Mouse (Mus musculus): Measurements from ENCODE around the gene Zfp784. TPM values are rescaled to one million over a fixed set of nuclear protein-coding genes. Genes with fewer than 3 reads are reported as not detected.
A peak's percentile ranks its signal among the peaks of the same experiment; 100 is the strongest.

Zfp784 gene
- total and polyA plus RNA-seq, 3 experiments = 1.3 to 2.7 (median 2.5) TPM

DNA sequence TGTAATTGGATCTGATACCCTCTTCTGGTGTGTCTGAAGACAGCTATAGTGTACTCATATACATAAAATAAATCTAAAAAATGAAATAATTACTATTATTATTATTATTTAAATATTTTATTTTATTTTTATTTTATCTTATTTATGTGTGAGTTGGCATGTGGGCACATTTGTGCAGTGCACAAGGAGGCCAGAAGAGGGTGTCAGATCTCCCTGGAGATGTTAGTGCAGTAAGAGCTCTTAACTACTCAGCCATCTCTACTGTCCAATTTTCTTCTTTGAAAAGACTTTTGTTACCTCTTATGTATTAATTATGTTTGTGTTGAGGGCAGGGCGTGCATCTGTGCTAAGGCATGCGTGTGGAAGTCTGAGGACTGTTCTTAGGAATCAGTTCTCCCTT is 38.4 kb downstream of the Zfp784 start:
- H3K27me3 ChIP-seq (ENCODE audit: insufficient read depth, low read length) = peaks cover 18% of the 10 kb centered on the region
- no peak for ATAC-seq (ENCODE audit: extremely low read depth, insufficient number of reproducible peaks, low FRiP score, poor library complexity, severe bottlenecking)
- 0 out of 2 replicates have a peak, but pooled peaks cover 2% of the 10 kb centered on the region for H3K9me3 ChIP-seq (replicated peaks)
- DNase-seq (ENCODE audit: low spot score) = no peak
- no peak for TF ChIP-seq POLR2AphosphoS5 (IDR thresholded peaks at IDR 0.05; ENCODE audit: insufficient replicate concordance, low read depth, low read length)
- TF ChIP-seq CTCF (IDR thresholded peaks at IDR 0.05; ENCODE audit: low read depth, low read length) = no peak
- TF ChIP-seq GATA1 (IDR thresholded peaks at IDR 0.05; ENCODE audit: borderline replicate concordance, low read length) = no peak
- no peak for TF ChIP-seq GATA2 (IDR thresholded peaks at IDR 0.05; ENCODE audit: borderline replicate concordance, low read depth, low read length)
- no peak for TF ChIP-seq TAL1 (conservative IDR thresholded peaks at IDR 0.05; ENCODE audit: low read depth, low read length)
- no peaks in the 10 kb centered on the region for H3K36me3 ChIP-seq (replicated peaks)
- peaks cover 8% of the 10 kb centered on the region; the same call in 1 of the 2 replicates for H3K4me1 ChIP-seq (ENCODE audit: insufficient read depth, low read depth, low read length)
- H3K4me3 ChIP-seq (ENCODE audit: low read depth, low read length) = no peak overlapping the region

DNA sequence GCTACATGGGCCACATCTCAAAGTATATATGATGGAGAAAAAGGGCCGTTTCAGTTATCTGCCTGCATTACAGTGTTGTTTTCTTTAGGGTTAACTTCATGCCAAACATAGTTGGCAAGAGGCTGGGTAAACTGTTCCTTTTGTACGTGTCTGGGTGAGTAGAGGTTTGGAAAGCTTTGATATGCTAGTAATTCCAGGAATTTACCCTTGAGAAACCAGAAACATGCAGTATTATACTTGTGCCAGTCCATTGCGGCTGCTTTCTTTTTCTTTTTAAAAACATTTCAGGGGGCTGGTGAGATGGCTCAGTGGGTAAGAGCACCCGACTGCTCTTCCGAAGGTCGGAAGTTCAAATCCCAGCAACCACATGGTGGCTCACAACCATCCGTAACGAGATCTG is 41.3 kb downstream of the Zfp784 start:
- Histone ChIP-seq H3K4me1 (ENCODE audit: insufficient read depth, low read depth, low read length) (peaks cover 8% of the 10 kb centered on the region; the same call in 1 of the 2 replicates), H3K27me3 (ENCODE audit: insufficient read depth, low read length) (peaks cover 24% of the 10 kb centered on the region), H3K9me3 (replicated peaks) (peaks cover 14% of the 10 kb centered on the region; the same call in 1 of the 2 replicates), H3K4me3 (ENCODE audit: low read depth, low read length) (no peak overlapping the region), H3K36me3 (replicated peaks) (no peaks in the 10 kb centered on the region)
- no peak for TF ChIP-seq TAL1 (conservative IDR thresholded peaks at IDR 0.05; ENCODE audit: low read depth, low read length)
- no peak for TF ChIP-seq CTCF (IDR thresholded peaks at IDR 0.05; ENCODE audit: low read depth, low read length)
- no peak for TF ChIP-seq GATA1 (IDR thresholded peaks at IDR 0.05; ENCODE audit: borderline replicate concordance, low read length)
- TF ChIP-seq POLR2AphosphoS5 (IDR thresholded peaks at IDR 0.05; ENCODE audit: insufficient replicate concordance, low read depth, low read length) = no peak
- TF ChIP-seq GATA2 (IDR thresholded peaks at IDR 0.05; ENCODE audit: borderline replicate concordance, low read depth, low read length) = no peak
- ATAC-seq (ENCODE audit: extremely low read depth, insufficient number of reproducible peaks, low FRiP score, poor library complexity, severe bottlenecking) (no peak), DNase-seq (ENCODE audit: low spot score) (no peak)

GRCm38 (mm10) chr7:4996003-4996895 is 42.0 kb downstream of the Zfp784 start, which contains the start of gene Zfp579:
Zfp579 (minus strand) TSS chr7:4996158.
- ATAC-seq (ENCODE audit: extremely low read depth, insufficient number of reproducible peaks, low FRiP score, poor library complexity, severe bottlenecking) = peak; percentile 22; the same call in 1 of the 2 replicates
- H3K9me3 ChIP-seq (replicated peaks) = peaks cover 14% of the 10 kb centered on the region; the same call in 1 of the 2 replicates
- no peak for DNase-seq (ENCODE audit: low spot score)
- H3K36me3 ChIP-seq (replicated peaks) = no peaks in the 10 kb centered on the region
- H3K27me3 ChIP-seq (ENCODE audit: insufficient read depth, low read length) = peaks cover 24% of the 10 kb centered on the region
- TF ChIP-seq POLR2AphosphoS5 (IDR thresholded peaks at IDR 0.05; ENCODE audit: insufficient replicate concordance, low read depth, low read length) (no peak), GATA2 (IDR thresholded peaks at IDR 0.05; ENCODE audit: borderline replicate concordance, low read depth, low read length) (no peak), TAL1 (conservative IDR thresholded peaks at IDR 0.05; ENCODE audit: low read depth, low read length) (no peak), CTCF (IDR thresholded peaks at IDR 0.05; ENCODE audit: low read depth, low read length) (no peak), GATA1 (IDR thresholded peaks at IDR 0.05; ENCODE audit: borderline replicate concordance, low read length) (no peak)
- H3K4me1 ChIP-seq (ENCODE audit: insufficient read depth, low read depth, low read length) = peaks cover 8% of the 10 kb centered on the region; the same call in 1 of the 2 replicates
- H3K4me3 ChIP-seq (ENCODE audit: low read depth, low read length) = peak within 1 kb of the TSS; percentile 46; the same call in 1 of the 2 replicates

GRCm38 (mm10) chr7:4995268-4996002 is 42.8 kb downstream of the Zfp784 start:
- Histone ChIP-seq H3K4me3 (ENCODE audit: low read depth, low read length) (peak overlapping the region; percentile 46; the same call in 1 of the 2 replicates), H3K9me3 (replicated peaks) (peaks cover 20% of the 10 kb centered on the region; the same call in 1 of the 2 replicates), H3K4me1 (ENCODE audit: insufficient read depth, low read depth, low read length) (peaks cover 8% of the 10 kb centered on the region; the same call in 1 of the 2 replicates), H3K36me3 (replicated peaks) (no peaks in the 10 kb centered on the region), H3K27me3 (ENCODE audit: insufficient read depth, low read length) (peaks cover 24% of the 10 kb centered on the region)
- DNase-seq (ENCODE audit: low spot score) (no peak), ATAC-seq (ENCODE audit: extremely low read depth, insufficient number of reproducible peaks, low FRiP score, poor library complexity, severe bottlenecking) (no peak)
- TF ChIP-seq GATA2 (IDR thresholded peaks at IDR 0.05; ENCODE audit: borderline replicate concordance, low read depth, low read length) (no peak), CTCF (IDR thresholded peaks at IDR 0.05; ENCODE audit: low read depth, low read length) (no peak), POLR2AphosphoS5 (IDR thresholded peaks at IDR 0.05; ENCODE audit: insufficient replicate concordance, low read depth, low read length) (no peak), GATA1 (IDR thresholded peaks at IDR 0.05; ENCODE audit: borderline replicate concordance, low read length) (no peak), TAL1 (conservative IDR thresholded peaks at IDR 0.05; ENCODE audit: low read depth, low read length) (no peak)

DNA sequence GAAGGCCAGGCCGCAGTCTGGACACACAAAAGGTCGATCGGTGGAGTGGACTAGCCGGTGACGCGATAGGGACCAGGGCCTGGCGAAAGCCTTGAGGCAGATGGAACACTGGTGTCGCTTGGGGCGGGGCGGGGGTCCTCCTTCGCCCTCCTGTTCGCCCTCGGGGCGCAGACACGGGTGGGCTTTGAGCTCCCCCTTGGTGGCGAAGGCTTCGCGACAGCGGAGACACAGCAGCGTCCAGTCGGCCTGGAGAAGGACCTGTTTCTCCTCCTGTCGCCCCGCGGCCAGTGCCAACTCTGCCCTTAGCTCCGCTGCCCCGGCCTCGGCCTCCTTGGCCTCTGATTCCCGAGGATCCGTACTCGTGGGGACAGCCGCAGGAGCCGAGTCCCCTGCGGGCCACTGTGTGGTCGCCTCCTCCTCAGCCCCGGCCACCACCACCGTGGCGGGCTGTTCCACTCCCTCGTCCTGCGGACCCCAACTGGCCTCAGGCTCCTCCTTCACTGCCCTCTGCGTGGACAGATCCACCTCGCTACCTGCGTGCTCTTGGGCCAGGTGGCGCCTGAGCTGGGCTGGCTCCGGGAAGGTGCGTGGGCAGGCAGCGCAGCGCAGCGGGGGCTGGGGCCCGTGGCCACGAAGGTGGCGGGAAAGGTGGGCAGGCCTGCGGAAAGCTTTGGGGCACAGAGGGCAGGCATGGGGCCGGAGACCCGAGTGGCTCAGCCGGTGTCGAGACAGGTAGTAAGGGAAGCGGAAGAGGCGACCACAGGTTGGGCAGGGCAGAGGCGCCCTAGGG is 44.1 kb downstream of the Zfp784 start:
- DNase-seq (ENCODE audit: low spot score) = no peak
- Histone ChIP-seq H3K4me1 (ENCODE audit: insufficient read depth, low read depth, low read length) (peaks cover 8% of the 10 kb centered on the region; the same call in 1 of the 2 replicates), H3K27me3 (ENCODE audit: insufficient read depth, low read length) (peaks cover 24% of the 10 kb centered on the region; the same call in 1 of the 2 replicates), H3K4me3 (ENCODE audit: low read depth, low read length) (peak overlapping the region; percentile 30; the same call in 1 of the 2 replicates), H3K9me3 (replicated peaks) (peaks cover 20% of the 10 kb centered on the region; the same call in 1 of the 2 replicates), H3K36me3 (replicated peaks) (no peaks in the 10 kb centered on the region)
- no peak for TF ChIP-seq TAL1 (conservative IDR thresholded peaks at IDR 0.05; ENCODE audit: low read depth, low read length)
- no peak for TF ChIP-seq GATA2 (IDR thresholded peaks at IDR 0.05; ENCODE audit: borderline replicate concordance, low read depth, low read length)
- TF ChIP-seq GATA1 (IDR thresholded peaks at IDR 0.05; ENCODE audit: borderline replicate concordance, low read length) = no peak
- TF ChIP-seq CTCF (IDR thresholded peaks at IDR 0.05; ENCODE audit: low read depth, low read length) = no peak
- TF ChIP-seq POLR2AphosphoS5 (IDR thresholded peaks at IDR 0.05; ENCODE audit: insufficient replicate concordance, low read depth, low read length) = no peak
- no peak for ATAC-seq (ENCODE audit: extremely low read depth, insufficient number of reproducible peaks, low FRiP score, poor library complexity, severe bottlenecking)

Data from G1E (cell line).